Mouse (Mus musculus) heart, adult 2 months (tissue): ENCODE measurements around the gene Mpeg1.

ENCODE experiments used
- CTCF ChIP-seq: fragments of 200-600 bp; IDR thresholded peaks from 2 replicates; pipeline ENCODE4 v1.8.1; 2022; ENCODE audit warnings: antibody characterized with exemption, mild to moderate bottlenecking, moderate library complexity
- EP300 ChIP-seq: fragments of 200-500 bp; IDR thresholded peaks from 2 replicates; pipeline ENCODE4 v1.6.1; 2011; ENCODE audit warnings: low read depth, low read length, control low read depth; ENCODE audit not compliant: insufficient read depth
- POLR2A ChIP-seq: fragments of 200-500 bp; IDR thresholded peaks from 2 replicates; pipeline ENCODE4 v1.6.1; 2011; ENCODE audit warnings: mild to moderate bottlenecking, low read depth, low read length, control low read depth; ENCODE audit not compliant: insufficient read depth

GRCm38 (mm10) chr19:12485631-12486030, 25.1 kb downstream of the Mpeg1 start:
- TF ChIP-seq POLR2A (no peak), CTCF (no peak), EP300 (no peak)
